Mouse (Mus musculus) gastrocnemius, adult 18-20 months (tissue): ENCODE measurements around the gene Nfe2l3. TPM values are rescaled to one million over a fixed set of nuclear protein-coding genes. Genes with fewer than 3 reads are reported as not detected.
"Not testable (repeated sequence)": the region's sequence is repeated elsewhere in the genome, so short reads cannot be mapped to it uniquely, and the experiment has no call there.

Experiments
- DNase-seq: peaks from one replicate; pipeline ENCODE4 v3.0.0; 2021; ENCODE audit warnings: low spot score
- total RNA-seq, 2 experiments: library from RNA; stranded (reverse); gene quantifications; 2 replicates each; pipeline ENCODE4 v1.2.3; 2021

Gene Nfe2l3
- total RNA-seq, 2 experiments from 2014 or later: not detected

GRCm38 (mm10) chr6:51484556-51484955, 52.1 kb downstream of the Nfe2l3 start:
- DNase-seq: not testable (repeated sequence)

- DNase-seq: no peak
Observed at GRCm38 (mm10) chr6:51485646-51486045, 53.2 kb downstream of the Nfe2l3 start.

GRCm38 (mm10) chr6:51486076-51486710, 53.7 kb downstream of the Nfe2l3 start:
- no peak for DNase-seq

GRCm38 (mm10) chr6:51486731-51487130, 54.3 kb downstream of the Nfe2l3 start:
- DNase-seq: no peak

GRCm38 (mm10) chr6:51489787-51490186, 57.3 kb downstream of the Nfe2l3 start:
- DNase-seq: peak; percentile 86

GRCm38 (mm10) chr6:51497321-51498111, 65.0 kb downstream of the Nfe2l3 start:
- DNase-seq: no peak

GRCm38 (mm10) chr6:51505671-51506070, 73.2 kb downstream of the Nfe2l3 start:
- no peak for DNase-seq

- DNase-seq: no peak
Observed at GRCm38 (mm10) chr6:51507556-51507955, 75.1 kb downstream of the Nfe2l3 start.

Other genes with a start within 250 kb of the Nfe2l3 start
- gene Hnrnpa2b1, start 37.2 kb downstream of the Nfe2l3 start, total RNA-seq: 100 to 1,000 TPM; 309 to 353 TPM
- 10 to 100 TPM; 37.8 to 43.8 TPM for gene Cbx3, start 37.7 kb downstream of the Nfe2l3 start, total RNA-seq
- 1 to 10 TPM; 6.5 to 8.2 TPM for gene Snx10, start 91.2 kb downstream of the Nfe2l3 start, total RNA-seq